Mouse (Mus musculus) hindbrain, embryonic 15.5 days (tissue): ENCODE data around the gene Plekha3. TPM values are rescaled to one million over a fixed set of nuclear protein-coding genes. Genes with fewer than 3 reads are reported as not detected.

ENCODE experiments used
- ATAC-seq: fragments of 200-750 bp; cut with Nextera tagmentation; 2 replicates; pipeline ENCODE4 v1.8.0; 2017; ENCODE audit warnings: low read depth, moderate number of reproducible peaks, moderate TSS enrichment; ENCODE audit not compliant: low FRiP score
- H3K27ac ChIP-seq: fragments of 300-500 bp; sonication (generic); replicated peaks from 2 replicates; pipeline ENCODE4 v1.5.1; 2015; ENCODE audit warnings: mild to moderate bottlenecking, inconsistent platforms
- H3K27me3 ChIP-seq: fragments of 300-500 bp; sonication (generic); 2 replicates; pipeline ENCODE4 v1.6.1; 2015; ENCODE audit warnings: control low read depth, inconsistent platforms
- H3K36me3 ChIP-seq: fragments of 300-500 bp; sonication (generic); 2 replicates; pipeline ENCODE4 v1.6.1; 2015; ENCODE audit warnings: control low read depth, inconsistent platforms
- H3K4me1 ChIP-seq: fragments of 300-500 bp; sonication (generic); replicated peaks from 2 replicates; pipeline ENCODE4 v1.6.1; 2015; ENCODE audit warnings: control low read depth, inconsistent platforms
- H3K4me2 ChIP-seq: fragments of 300-500 bp; sonication (generic); 2 replicates; pipeline ENCODE4 v1.6.1; 2015; ENCODE audit warnings: moderate library complexity, mild to moderate bottlenecking, inconsistent platforms
- H3K4me3 ChIP-seq: fragments of 300-500 bp; sonication (generic); 2 replicates; pipeline ENCODE4 v1.5.1; 2015; ENCODE audit warnings: mild to moderate bottlenecking, inconsistent platforms
- H3K9ac ChIP-seq: fragments of 300-500 bp; sonication (generic); 2 replicates; pipeline ENCODE4 v1.6.1; 2015; ENCODE audit warnings: inconsistent platforms
- H3K9me3 ChIP-seq: fragments of 300-500 bp; sonication (generic); 2 replicates; pipeline ENCODE4 v1.6.1; 2016; ENCODE audit warnings: control low read depth, inconsistent platforms
- WGBS: fragments of 180-500 bp; shearing (Covaris S2); methylation state at CpG from one replicate; pipeline ENCODE4 v1.1.7; 2015; 5-methylcytosine and 5-hydroxymethylcytosine counted together
- polyA plus RNA-seq: library from polyadenylated mRNA; unstranded; fragments of >200 nt; fragmentation: Nextera tagmentation; extraction: Ambion mirVana; gene quantifications from 2 replicates; pipeline ENCODE4 v1.2.1, GENCODE M21; 2015

Plekha3 gene
- polyA plus RNA-seq: 12.2 and 13.0 TPM in 2 replicates

GRCm38 (mm10) chr2:76674725-76675427, at the start of gene Plekha3:
Plekha3 (plus strand) TSS chr2:76675281.
- peak within 1 kb of the TSS; percentile 81 for H3K9ac ChIP-seq
- peak; percentile 87 for ATAC-seq
- H3K27ac ChIP-seq: peak within 1 kb of the TSS; percentile 81
- H3K9me3 ChIP-seq: no peaks in the 10 kb centered on the region
- H3K4me1 ChIP-seq: peaks cover 39% of the 10 kb centered on the region
- H3K4me3 ChIP-seq: peak within 1 kb of the TSS; percentile 95
- H3K36me3 ChIP-seq: no peaks in the 10 kb centered on the region
- H3K27me3 ChIP-seq: no peaks in the 10 kb centered on the region
- WGBS: 4% methylated on average over 43 of the region's 52 CpGs
- H3K4me2 ChIP-seq: peak within 1 kb of the TSS; percentile 81

DNA sequence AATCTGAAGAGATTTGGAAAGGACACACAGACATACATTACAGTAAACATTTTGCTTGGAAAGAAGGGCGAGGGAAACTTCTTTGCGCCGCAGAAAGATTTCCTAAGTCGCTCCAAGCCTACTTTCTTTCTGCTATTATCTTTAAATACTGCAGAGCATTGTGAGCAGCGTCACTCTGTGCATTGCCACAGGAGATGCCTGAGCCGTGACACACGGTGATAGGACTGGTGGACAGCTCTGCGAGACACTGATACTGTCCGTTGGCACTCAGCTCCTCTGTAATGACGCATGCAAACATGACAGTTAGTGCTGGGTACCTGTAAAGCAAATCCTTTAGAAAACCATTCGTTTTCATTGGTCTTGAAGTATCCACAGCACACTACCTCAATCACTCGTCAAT, 44.8 kb upstream of the Plekha3 start:
- Histone ChIP-seq H3K9ac (no peak overlapping the region), H3K4me2 (no peak overlapping the region), H3K4me1 (no peaks in the 10 kb centered on the region), H3K4me3 (no peak overlapping the region), H3K27ac (no peak overlapping the region), H3K36me3 (peaks cover 89% of the 10 kb centered on the region), H3K9me3 (no peaks in the 10 kb centered on the region), H3K27me3 (no peaks in the 10 kb centered on the region)
- no peak for ATAC-seq
- 97% methylated on average over 12 of the region's 12 CpGs for WGBS

GRCm38 (mm10) chr2:76631600-76631999, 43.5 kb upstream of the Plekha3 start:
- 73% methylated on average over 4 of the region's 4 CpGs for WGBS
- peaks cover 90% of the 10 kb centered on the region for H3K36me3 ChIP-seq
- no peak for ATAC-seq
- no peaks in the 10 kb centered on the region for H3K4me1 ChIP-seq
- H3K4me3 ChIP-seq: no peak overlapping the region
- H3K27ac ChIP-seq: no peak overlapping the region
- no peaks in the 10 kb centered on the region for H3K9me3 ChIP-seq
- H3K9ac ChIP-seq: no peak overlapping the region
- no peak overlapping the region for H3K4me2 ChIP-seq
- no peaks in the 10 kb centered on the region for H3K27me3 ChIP-seq

GRCm38 (mm10) chr2:76639637-76640036, 35.4 kb upstream of the Plekha3 start:
- Histone ChIP-seq H3K4me3 (no peak overlapping the region), H3K27me3 (no peaks in the 10 kb centered on the region), H3K27ac (no peak overlapping the region), H3K9me3 (no peaks in the 10 kb centered on the region), H3K36me3 (peaks cover 65% of the 10 kb centered on the region), H3K9ac (no peak overlapping the region), H3K4me2 (no peak overlapping the region), H3K4me1 (no peaks in the 10 kb centered on the region)
- 99% methylated on average over 2 of the region's 2 CpGs for WGBS
- no peak for ATAC-seq

- no peak overlapping the region for H3K4me3 ChIP-seq
- peaks cover 20% of the 10 kb centered on the region for H3K4me1 ChIP-seq
- peaks cover 33% of the 10 kb centered on the region for H3K36me3 ChIP-seq
- H3K4me2 ChIP-seq: no peak overlapping the region
- no peaks in the 10 kb centered on the region for H3K27me3 ChIP-seq
- no peak overlapping the region for H3K27ac ChIP-seq
- no peak for ATAC-seq
- H3K9ac ChIP-seq: no peak overlapping the region
- no peaks in the 10 kb centered on the region for H3K9me3 ChIP-seq
Measured at GRCm38 (mm10) chr2:76643801-76644200, 31.3 kb upstream of the Plekha3 start.

DNA sequence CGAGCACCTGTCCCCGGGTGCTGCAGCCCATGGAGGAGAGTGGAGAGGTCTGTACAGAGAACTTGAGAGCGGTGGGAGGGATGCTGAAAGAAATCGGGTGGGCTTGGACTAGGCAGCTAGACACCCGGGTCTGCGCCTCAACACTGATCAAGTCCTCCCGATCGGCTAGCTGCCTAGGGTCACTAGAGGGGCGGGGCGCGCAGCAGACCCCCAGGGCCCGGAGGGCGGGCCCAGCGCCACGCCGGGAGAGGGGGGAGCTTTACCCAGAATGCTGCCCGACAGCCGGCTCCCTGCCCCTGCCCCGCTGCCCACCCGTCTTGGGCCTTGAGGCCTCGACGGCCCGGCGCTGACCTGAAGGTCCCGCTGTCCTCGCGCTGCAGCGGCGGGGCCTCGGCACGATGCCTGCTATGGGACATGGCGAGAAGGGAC, 27.6 kb upstream of the Plekha3 start:
- H3K4me1 ChIP-seq: peaks cover 22% of the 10 kb centered on the region
- WGBS: 1% methylated on average over 27 of the region's 32 CpGs
- H3K9ac ChIP-seq: peak overlapping the region; percentile 75
- H3K4me2 ChIP-seq: peak overlapping the region; percentile 70
- peaks cover 2% of the 10 kb centered on the region for H3K36me3 ChIP-seq
- H3K4me3 ChIP-seq: peak overlapping the region; percentile 54
- peak overlapping the region; percentile 86 for H3K27ac ChIP-seq
- no peak; the same call in none of the 2 replicates for ATAC-seq
- no peaks in the 10 kb centered on the region for H3K9me3 ChIP-seq
- H3K27me3 ChIP-seq: no peaks in the 10 kb centered on the region

DNA sequence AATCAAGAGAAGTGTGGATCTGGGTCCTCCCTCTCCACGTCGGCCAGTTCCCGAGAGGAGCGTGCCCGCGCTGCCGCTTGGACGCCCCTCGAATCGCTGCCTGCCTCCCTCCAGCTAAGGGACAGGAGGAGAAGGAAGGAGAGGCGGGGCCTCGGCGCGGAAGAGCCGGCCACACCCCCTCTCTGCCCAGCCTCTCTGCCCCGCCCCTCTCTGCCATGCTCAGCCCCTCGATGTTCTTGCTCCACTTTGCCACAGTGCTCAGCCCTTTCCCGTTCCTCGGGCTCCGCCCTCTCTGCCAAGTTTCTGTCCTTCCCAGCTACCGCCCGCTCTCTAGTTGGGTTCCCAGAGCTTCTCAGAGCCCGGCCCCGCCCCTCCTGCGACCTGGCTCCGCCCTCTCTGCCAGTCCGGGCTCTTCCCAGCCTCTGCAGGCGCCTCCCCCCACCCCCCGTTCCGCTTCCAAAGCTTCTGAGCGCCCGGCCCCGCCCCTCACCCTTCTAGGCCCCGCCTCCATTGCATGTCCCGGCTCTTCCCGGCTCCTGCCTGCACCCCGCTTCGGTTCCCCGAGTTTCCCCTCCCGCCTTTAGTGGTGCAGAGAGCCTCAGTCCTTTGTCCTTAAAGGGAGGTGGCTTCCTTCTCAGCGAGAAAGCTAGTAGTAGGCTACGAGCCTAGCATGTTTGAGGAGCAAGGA, 27.1 kb upstream of the Plekha3 start, which contains the start of the genes Prkra and Pjvk:
Prkra (minus strand) TSS at position 133 of the 688 bp plus-strand sequence.
Pjvk (plus strand) TSS at position 594 of the 688 bp plus-strand sequence.
- ATAC-seq: peak; percentile 99

GRCm38 (mm10) chr2:76648666-76649141, 26.4 kb upstream of the Plekha3 start:
- Histone ChIP-seq H3K4me3 (peak overlapping the region; percentile 54), H3K4me1 (peaks cover 22% of the 10 kb centered on the region)
- 26% methylated on average over 13 of the region's 13 CpGs for WGBS

More for the DNA sequence above, 27.1 kb upstream of the Plekha3 start, which contains the start of the genes Prkra and Pjvk:
- Histone ChIP-seq H3K27me3 (no peaks in the 10 kb centered on the region), H3K36me3 (no peaks in the 10 kb centered on the region), H3K4me2 (peak within 1 kb of the TSS; percentile 70), H3K4me3 (peak within 1 kb of the TSS; percentile 54), H3K4me1 (peaks cover 22% of the 10 kb centered on the region), H3K9ac (peak within 1 kb of the TSS; percentile 75), H3K9me3 (no peaks in the 10 kb centered on the region), H3K27ac (peak within 1 kb of the TSS; percentile 86)
- WGBS: under 1% methylated on average over 41 of the region's 42 CpGs

GRCm38 (mm10) chr2:76653070-76653469, 22.0 kb upstream of the Plekha3 start:
- 95% methylated on average over 4 of the region's 4 CpGs for WGBS
- peaks cover 5% of the 10 kb centered on the region for H3K4me1 ChIP-seq
- no peak overlapping the region for H3K9ac ChIP-seq
- ATAC-seq: no peak
- no peak overlapping the region for H3K4me2 ChIP-seq
- no peak overlapping the region for H3K4me3 ChIP-seq
- H3K27me3 ChIP-seq: no peaks in the 10 kb centered on the region
- no peaks in the 10 kb centered on the region for H3K36me3 ChIP-seq
- H3K9me3 ChIP-seq: no peaks in the 10 kb centered on the region
- H3K27ac ChIP-seq: no peak overlapping the region

More at GRCm38 (mm10) chr2:76648666-76649141, 26.4 kb upstream of the Plekha3 start:
- peak overlapping the region; percentile 39 for H3K9ac ChIP-seq
- H3K36me3 ChIP-seq: no peaks in the 10 kb centered on the region
- ATAC-seq: peak; percentile 50
- H3K27ac ChIP-seq: peak overlapping the region; percentile 86
- no peaks in the 10 kb centered on the region for H3K9me3 ChIP-seq
- H3K4me2 ChIP-seq: peak overlapping the region; percentile 70
- H3K27me3 ChIP-seq: no peaks in the 10 kb centered on the region

DNA sequence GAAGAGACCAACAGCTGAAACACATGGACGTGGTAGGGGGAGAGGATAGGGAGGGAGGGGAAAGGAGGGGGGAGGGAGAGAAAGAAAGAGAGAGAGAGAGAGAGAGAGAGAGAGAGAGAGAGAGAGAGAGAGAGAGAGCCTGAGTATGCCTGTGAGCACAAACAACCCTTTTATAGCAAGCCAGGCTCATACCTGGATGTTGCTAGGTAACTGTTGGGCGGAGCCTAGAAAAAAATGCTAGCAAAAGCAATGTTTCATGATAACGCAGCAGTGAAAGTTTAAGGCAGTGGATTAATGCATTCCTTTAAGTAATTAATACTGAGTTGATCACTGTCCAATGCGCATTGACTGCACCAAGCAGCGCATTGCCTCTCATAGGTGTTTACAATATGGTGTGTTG, 20.4 kb upstream of the Plekha3 start:
- H3K9me3 ChIP-seq: no peaks in the 10 kb centered on the region
- no peak overlapping the region for H3K27ac ChIP-seq
- 79% methylated on average over 5 of the region's 5 CpGs for WGBS
- ATAC-seq: no peak
- H3K36me3 ChIP-seq: no peaks in the 10 kb centered on the region
- H3K4me3 ChIP-seq: no peak overlapping the region
- H3K4me2 ChIP-seq: no peak overlapping the region
- no peaks in the 10 kb centered on the region for H3K4me1 ChIP-seq
- no peak overlapping the region for H3K9ac ChIP-seq
- H3K27me3 ChIP-seq: no peaks in the 10 kb centered on the region

- Histone ChIP-seq H3K9ac (no peak overlapping the region), H3K4me2 (no peak overlapping the region), H3K36me3 (no peaks in the 10 kb centered on the region), H3K9me3 (no peaks in the 10 kb centered on the region), H3K4me3 (no peak overlapping the region), H3K4me1 (no peaks in the 10 kb centered on the region), H3K27ac (no peak overlapping the region), H3K27me3 (no peaks in the 10 kb centered on the region)
- WGBS: 83% methylated on average over 3 of the region's 3 CpGs
- ATAC-seq: no peak
Measured at GRCm38 (mm10) chr2:76655444-76655843, 19.6 kb upstream of the Plekha3 start.

DNA sequence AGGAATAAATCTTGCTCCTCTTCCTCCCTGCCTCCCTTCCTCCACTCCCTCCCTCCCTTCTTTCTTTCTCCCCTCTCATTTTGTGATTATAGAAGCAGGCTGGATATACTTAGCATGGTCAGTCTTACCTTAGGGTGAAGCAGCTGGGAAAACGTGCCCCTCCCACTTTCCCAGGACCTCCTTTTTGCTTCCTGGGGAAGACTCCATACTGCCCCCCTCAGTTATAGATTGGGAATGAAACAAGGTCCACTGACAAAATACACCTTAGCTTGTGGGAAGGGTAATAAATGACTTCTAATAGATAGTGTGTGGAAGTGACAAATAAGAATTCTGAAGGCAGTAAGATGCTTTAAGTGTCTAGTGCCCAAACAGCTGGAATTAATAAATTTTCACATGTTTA, 19.1 kb upstream of the Plekha3 start:
- Histone ChIP-seq H3K4me3 (no peak overlapping the region), H3K9me3 (no peaks in the 10 kb centered on the region), H3K4me1 (no peaks in the 10 kb centered on the region), H3K4me2 (no peak overlapping the region), H3K27me3 (no peaks in the 10 kb centered on the region), H3K9ac (no peak overlapping the region), H3K36me3 (no peaks in the 10 kb centered on the region), H3K27ac (no peak overlapping the region)
- WGBS: 12% methylated on average over 1 of the region's 1 CpGs
- ATAC-seq: no peak
